Mouse (Mus musculus): ENCODE measurements around the gene Eif3a. TPM values are rescaled to one million over a fixed set of nuclear protein-coding genes. Genes with fewer than 3 reads are reported as not detected.

Eif3a gene
- 177 and 182 TPM in 2 replicates for polyA plus RNA-seq (2012; ENCODE audit: insufficient read depth, insufficient read length, missing spikeins)

DNA sequence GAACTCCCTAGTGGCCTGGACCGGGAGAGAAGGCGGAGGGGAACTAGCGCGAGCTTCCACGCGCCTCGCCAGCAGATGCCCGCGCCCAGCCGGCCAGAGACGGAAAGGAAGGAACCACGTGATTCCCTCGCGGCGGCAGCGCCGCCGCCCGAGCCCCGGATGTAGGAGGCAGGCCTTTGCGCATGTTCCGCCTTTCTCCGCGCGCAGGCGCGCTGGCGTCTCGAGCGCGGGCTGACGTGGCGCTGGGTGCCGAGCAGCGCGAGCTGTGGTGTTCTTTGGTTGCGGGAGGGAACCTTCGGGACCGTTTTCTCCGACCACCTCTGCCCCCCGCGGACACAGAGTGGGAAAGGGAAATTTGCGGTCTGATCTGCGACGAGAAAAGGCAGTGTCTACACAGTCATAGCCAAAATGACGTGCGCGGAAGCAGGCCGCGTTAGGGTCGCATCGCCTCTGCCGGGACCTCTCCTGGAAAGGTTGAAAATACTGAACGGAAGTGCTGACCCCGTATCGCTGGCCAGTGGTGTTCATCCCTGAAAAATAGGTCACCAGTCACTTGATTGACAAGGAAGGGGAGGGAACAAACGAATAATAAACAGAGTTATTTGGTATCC lies at the start of gene Eif3a:
Gene Eif3a (minus strand): TSS at position 108 of the 611 bp plus-strand sequence.
- Histone ChIP-seq H3K27ac (ENCODE audit: insufficient read depth, low read depth, low read length) (peak within 1 kb of the TSS; percentile 96), H3K4me3 (ENCODE audit: insufficient read depth, low read length) (peak within 1 kb of the TSS; percentile 87), H3K4me1 (ENCODE audit: control insufficient read depth, insufficient read depth, low read length) (peaks cover 18% of the 10 kb centered on the region)
- TF ChIP-seq CTCF (IDR thresholded peaks at IDR 0.05; ENCODE audit: low read depth, low read length) (no peak), POLR2A (IDR thresholded peaks at IDR 0.05; ENCODE audit: borderline replicate concordance, low read depth, low read length) (no peak; the same call in 1 of the 2 replicates)

- Histone ChIP-seq H3K4me1 (ENCODE audit: control insufficient read depth, insufficient read depth, low read length) (no peaks in the 10 kb centered on the region; the same call in 1 of the 2 replicates), H3K27ac (ENCODE audit: insufficient read depth, low read depth, low read length) (no peak overlapping the region), H3K4me3 (ENCODE audit: insufficient read depth, low read length) (no peak overlapping the region)
- TF ChIP-seq POLR2A (IDR thresholded peaks at IDR 0.05; ENCODE audit: borderline replicate concordance, low read depth, low read length) (no peak), CTCF (IDR thresholded peaks at IDR 0.05; ENCODE audit: low read depth, low read length) (peak; percentile 65)
Measured at GRCm38 (mm10) chr19:60837747-60838146, 47.3 kb upstream of the Eif3a start.

GRCm38 (mm10) chr19:60818677-60819076 lies 28.2 kb upstream of the Eif3a start:
- Histone ChIP-seq H3K27ac (ENCODE audit: insufficient read depth, low read depth, low read length) (peak overlapping the region; percentile 84), H3K4me3 (ENCODE audit: insufficient read depth, low read length) (no peak overlapping the region), H3K4me1 (ENCODE audit: control insufficient read depth, insufficient read depth, low read length) (peaks cover 32% of the 10 kb centered on the region)
- TF ChIP-seq POLR2A (IDR thresholded peaks at IDR 0.05; ENCODE audit: borderline replicate concordance, low read depth, low read length) (no peak), CTCF (IDR thresholded peaks at IDR 0.05; ENCODE audit: low read depth, low read length) (no peak)

DNA sequence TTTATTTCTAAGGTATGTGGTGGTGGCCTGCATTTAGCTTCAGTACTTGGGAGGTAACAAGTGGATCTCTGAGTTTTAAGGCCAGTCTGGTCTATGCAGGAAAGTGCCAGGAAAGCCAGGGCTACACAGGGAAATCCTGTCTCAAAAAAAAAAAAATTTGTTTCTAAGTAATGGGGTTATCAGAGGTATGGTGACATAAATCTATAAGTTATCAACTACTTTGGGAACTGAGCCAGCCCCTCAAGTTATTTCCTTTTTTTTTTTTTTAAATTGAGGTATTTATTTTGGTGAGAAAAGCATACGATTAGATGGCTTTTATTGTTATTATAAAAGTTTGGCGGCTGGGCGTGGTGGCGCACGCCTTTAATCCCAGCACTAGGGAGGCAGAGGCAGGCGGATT lies 22.7 kb upstream of the Eif3a start:
- Histone ChIP-seq H3K27ac (ENCODE audit: insufficient read depth, low read depth, low read length) (no peak overlapping the region), H3K4me3 (ENCODE audit: insufficient read depth, low read length) (no peak overlapping the region), H3K4me1 (ENCODE audit: control insufficient read depth, insufficient read depth, low read length) (peaks cover 24% of the 10 kb centered on the region)
- TF ChIP-seq POLR2A (IDR thresholded peaks at IDR 0.05; ENCODE audit: borderline replicate concordance, low read depth, low read length) (no peak), CTCF (IDR thresholded peaks at IDR 0.05; ENCODE audit: low read depth, low read length) (no peak)

- Histone ChIP-seq H3K4me1 (ENCODE audit: control insufficient read depth, insufficient read depth, low read length) (peaks cover 20% of the 10 kb centered on the region), H3K27ac (ENCODE audit: insufficient read depth, low read depth, low read length) (peak overlapping the region; percentile 19; the same call in 1 of the 2 replicates), H3K4me3 (ENCODE audit: insufficient read depth, low read length) (peak overlapping the region; percentile 88)
- no peak for TF ChIP-seq POLR2A (IDR thresholded peaks at IDR 0.05; ENCODE audit: borderline replicate concordance, low read depth, low read length)
- TF ChIP-seq CTCF (IDR thresholded peaks at IDR 0.05; ENCODE audit: low read depth, low read length): no peak
Measured at GRCm38 (mm10) chr19:60812036-60812389, 21.6 kb upstream of the Eif3a start.

GRCm38 (mm10) chr19:60811098-60812035 lies 20.9 kb upstream of the Eif3a start, which contains the start of gene Fam45a:
Fam45a (plus strand) TSS chr19:60811585.
- TF ChIP-seq POLR2A (IDR thresholded peaks at IDR 0.05; ENCODE audit: borderline replicate concordance, low read depth, low read length) (no peak), CTCF (IDR thresholded peaks at IDR 0.05; ENCODE audit: low read depth, low read length) (0 out of 2 replicates have a peak, but pooled peaks have one; percentile 8)
- Histone ChIP-seq H3K27ac (ENCODE audit: insufficient read depth, low read depth, low read length) (peak within 1 kb of the TSS; percentile 49), H3K4me3 (ENCODE audit: insufficient read depth, low read length) (peak within 1 kb of the TSS; percentile 88), H3K4me1 (ENCODE audit: control insufficient read depth, insufficient read depth, low read length) (peaks cover 15% of the 10 kb centered on the region)

- no peak for TF ChIP-seq CTCF (IDR thresholded peaks at IDR 0.05; ENCODE audit: low read depth, low read length)
- no peak for TF ChIP-seq POLR2A (IDR thresholded peaks at IDR 0.05; ENCODE audit: borderline replicate concordance, low read depth, low read length)
- Histone ChIP-seq H3K27ac (ENCODE audit: insufficient read depth, low read depth, low read length) (no peak overlapping the region), H3K4me3 (ENCODE audit: insufficient read depth, low read length) (no peak overlapping the region), H3K4me1 (ENCODE audit: control insufficient read depth, insufficient read depth, low read length) (peaks cover 10% of the 10 kb centered on the region)
Measured at GRCm38 (mm10) chr19:60809927-60810326, 19.5 kb upstream of the Eif3a start.

- Histone ChIP-seq H3K4me3 (ENCODE audit: insufficient read depth, low read length) (no peak overlapping the region), H3K4me1 (ENCODE audit: control insufficient read depth, insufficient read depth, low read length) (peaks cover 5% of the 10 kb centered on the region), H3K27ac (ENCODE audit: insufficient read depth, low read depth, low read length) (no peak overlapping the region)
- TF ChIP-seq POLR2A (IDR thresholded peaks at IDR 0.05; ENCODE audit: borderline replicate concordance, low read depth, low read length) (no peak), CTCF (IDR thresholded peaks at IDR 0.05; ENCODE audit: low read depth, low read length) (no peak)
Measured at GRCm38 (mm10) chr19:60804903-60805302, 14.4 kb upstream of the Eif3a start.

- peaks cover 13% of the 10 kb centered on the region for H3K4me1 ChIP-seq (ENCODE audit: control insufficient read depth, insufficient read depth, low read length)
- H3K4me3 ChIP-seq (ENCODE audit: insufficient read depth, low read length): no peak overlapping the region
- TF ChIP-seq CTCF (IDR thresholded peaks at IDR 0.05; ENCODE audit: low read depth, low read length) (no peak), POLR2A (IDR thresholded peaks at IDR 0.05; ENCODE audit: borderline replicate concordance, low read depth, low read length) (no peak)
- H3K27ac ChIP-seq (ENCODE audit: insufficient read depth, low read depth, low read length): 0 out of 2 replicates have a peak overlapping the region, but pooled peaks have one; percentile 14
Measured at GRCm38 (mm10) chr19:60799867-60800569, 9.6 kb upstream of the Eif3a start.

Data from bone marrow macrophage, adult 2 months (primary cell).